Mouse (Mus musculus) heart, embryonic 14.5 days (tissue): ENCODE data around the gene Sox1. TPM values are rescaled to one million over a fixed set of nuclear protein-coding genes. Genes with fewer than 3 reads are reported as not detected.
A peak's percentile ranks its signal among the peaks of the same experiment; 100 is the strongest.

Experiments
- ATAC-seq: fragments of 200-750 bp; cut with Nextera tagmentation; 2 replicates; pipeline ENCODE4 v1.8.0; 2017; ENCODE audit warnings: low read depth, moderate TSS enrichment; ENCODE audit not compliant: insufficient number of reproducible peaks, insufficient read depth, low FRiP score
- H3K27ac ChIP-seq, 2 experiments: fragments of 200-500 bp in 1 of 2; fragments of 300-500 bp in 1 of 2; sonication (generic) in 1 of 2; replicated peaks in 1 of 2; 2 replicates each; pipeline ENCODE4 v1.5.1; 2012 to 2014; ENCODE audit warnings: low read depth in 2 of 2, low read length in 2 of 2, control low read depth in 1 of 2, mild to moderate bottlenecking in 1 of 2, mixed read lengths in 1 of 2; ENCODE audit not compliant: control insufficient read depth in 1 of 2, insufficient read depth in 1 of 2
- H3K27me3 ChIP-seq: fragments of 300-500 bp; sonication (generic); 2 replicates; pipeline ENCODE4 v1.6.1; 2014; ENCODE audit warnings: mild to moderate bottlenecking, low read length, control low read depth; ENCODE audit not compliant: control insufficient read depth, insufficient read depth
- H3K36me3 ChIP-seq: fragments of 300-500 bp; sonication (generic); 2 replicates; pipeline ENCODE4 v1.6.1; 2014; ENCODE audit warnings: mild to moderate bottlenecking, control low read depth, low read length, mixed read lengths; ENCODE audit not compliant: control insufficient read depth, insufficient read depth
- H3K4me1 ChIP-seq, 2 experiments: fragments of 200-500 bp in 1 of 2; fragments of 300-500 bp in 1 of 2; sonication (generic) in 1 of 2; 2 replicates each; pipeline ENCODE4 v1.6.1; 2012 to 2014; ENCODE audit warnings: low read length in 2 of 2, control low read depth in 1 of 2, mixed read lengths in 1 of 2; ENCODE audit not compliant: control insufficient read depth in 2 of 2, insufficient read depth in 2 of 2
- H3K4me2 ChIP-seq: fragments of 300-500 bp; sonication (generic); 2 replicates; pipeline ENCODE4 v1.6.1; 2014; ENCODE audit warnings: mild to moderate bottlenecking, low read length
- H3K4me3 ChIP-seq, 2 experiments: fragments of 200-500 bp in 1 of 2; fragments of 300-500 bp in 1 of 2; sonication (generic) in 1 of 2; 2 replicates each; pipeline ENCODE4 v1.5.1; 2012 to 2014; ENCODE audit warnings: low read length in 2 of 2, mild to moderate bottlenecking in 2 of 2, control low read depth in 1 of 2, low read depth in 1 of 2, moderate library complexity in 1 of 2; ENCODE audit not compliant: control insufficient read depth in 1 of 2, insufficient read depth in 1 of 2
- H3K9ac ChIP-seq: fragments of 300-500 bp; sonication (generic); 2 replicates; pipeline ENCODE4 v1.6.1; 2014; ENCODE audit warnings: mild to moderate bottlenecking, low read length
- H3K9me3 ChIP-seq: fragments of 300-500 bp; sonication (generic); 2 replicates; pipeline ENCODE4 v1.6.1; 2016; ENCODE audit warnings: low read length, control low read depth; ENCODE audit not compliant: control insufficient read depth
- WGBS: fragments of 180-500 bp; shearing (Covaris S2); extraction: QIAGEN DNeasy Blood & Tissue Kit; methylation state at CpG from one replicate; pipeline ENCODE4 v1.1.7; 2014; 5-methylcytosine and 5-hydroxymethylcytosine counted together
- polyA plus RNA-seq: library from polyadenylated mRNA; unstranded; fragments of >200 nt; fragmentation: Nextera tagmentation; extraction: Ambion mirVana; gene quantifications from 2 replicates; pipeline ENCODE4 v1.2.1, GENCODE M21; 2014

The Sox1 gene
- polyA plus RNA-seq, result not detected in 2 replicates

- H3K4me2 ChIP-seq, result peak within 1 kb of the TSS; percentile 75
- H3K4me3 ChIP-seq, result peak within 1 kb of the TSS; percentile 36 to 38
- peaks cover 4 to 23% of the 10 kb centered on the region in 2 experiments; a peak in 3 of 4 replicates for H3K4me1 ChIP-seq
- H3K36me3 ChIP-seq, result no peaks in the 10 kb centered on the region
- 1% methylated on average over 75 of the region's 89 CpGs for WGBS
- no peak within 1 kb of the TSS for H3K9ac ChIP-seq
- H3K27me3 ChIP-seq, result peaks cover 100% of the 10 kb centered on the region
- H3K27ac ChIP-seq, result no peak within 1 kb of the TSS
- ATAC-seq, result no peak
- H3K9me3 ChIP-seq, result no peaks in the 10 kb centered on the region
Observed at GRCm38 (mm10) chr8:12395071-12396031, at the start of gene Sox1. Gene Sox1, plus strand, starts transcription at chr8:12395295.

GRCm38 (mm10) chr8:12345881-12346280 is 49.2 kb upstream of the Sox1 start:
- H3K4me1 ChIP-seq, result no peaks in the 10 kb centered on the region
- H3K36me3 ChIP-seq, result no peaks in the 10 kb centered on the region
- no peak overlapping the region for H3K4me2 ChIP-seq
- 49% methylated on average over 4 of the region's 4 CpGs for WGBS
- no peaks in the 10 kb centered on the region; the same call in 1 of the 2 replicates for H3K27me3 ChIP-seq
- no peak for ATAC-seq
- H3K27ac ChIP-seq, result no peak overlapping the region
- no peak overlapping the region for H3K9ac ChIP-seq
- H3K9me3 ChIP-seq, result no peaks in the 10 kb centered on the region
- no peak overlapping the region for H3K4me3 ChIP-seq

- WGBS, result 78% methylated on average over 11 of the region's 11 CpGs
- H3K36me3 ChIP-seq, result no peaks in the 10 kb centered on the region
- H3K4me1 ChIP-seq, result no peaks in the 10 kb centered on the region
- H3K27me3 ChIP-seq, result no peaks in the 10 kb centered on the region; the same call in 1 of the 2 replicates
- H3K27ac ChIP-seq, result no peak overlapping the region
- no peak overlapping the region for H3K9ac ChIP-seq
- H3K9me3 ChIP-seq, result no peaks in the 10 kb centered on the region
- H3K4me2 ChIP-seq, result no peak overlapping the region
- ATAC-seq, result no peak
- H3K4me3 ChIP-seq, result no peak overlapping the region
Observed at GRCm38 (mm10) chr8:12346870-12347269, 48.2 kb upstream of the Sox1 start.

- H3K9me3 ChIP-seq, result peaks cover 4% of the 10 kb centered on the region; the same call in 1 of the 2 replicates
- H3K27me3 ChIP-seq, result no peaks in the 10 kb centered on the region
- H3K4me1 ChIP-seq, result no peaks in the 10 kb centered on the region
- H3K9ac ChIP-seq, result no peak overlapping the region
- H3K4me3 ChIP-seq, result no peak overlapping the region
- 81% methylated on average over 1 of the region's 1 CpGs for WGBS
- ATAC-seq, result no peak
- no peak overlapping the region for H3K4me2 ChIP-seq
- H3K27ac ChIP-seq, result no peak overlapping the region
- no peaks in the 10 kb centered on the region for H3K36me3 ChIP-seq
Observed at GRCm38 (mm10) chr8:12348306-12348705, 46.8 kb upstream of the Sox1 start.

GRCm38 (mm10) chr8:12349591-12349990 is 45.5 kb upstream of the Sox1 start:
- WGBS, result 29% methylated on average over 2 of the region's 2 CpGs
- H3K9ac ChIP-seq, result no peak overlapping the region
- H3K4me2 ChIP-seq, result no peak overlapping the region
- H3K36me3 ChIP-seq, result no peaks in the 10 kb centered on the region
- peaks cover 4% of the 10 kb centered on the region; the same call in 1 of the 2 replicates for H3K9me3 ChIP-seq
- no peaks in the 10 kb centered on the region for H3K4me1 ChIP-seq
- H3K27me3 ChIP-seq, result no peaks in the 10 kb centered on the region
- H3K4me3 ChIP-seq, result no peak overlapping the region
- ATAC-seq, result no peak
- no peak overlapping the region for H3K27ac ChIP-seq

GRCm38 (mm10) chr8:12351121-12351520 is 44.0 kb upstream of the Sox1 start:
- no peaks in the 10 kb centered on the region for H3K36me3 ChIP-seq
- H3K9me3 ChIP-seq, result peaks cover 4% of the 10 kb centered on the region; the same call in 1 of the 2 replicates
- no peak overlapping the region for H3K9ac ChIP-seq
- no peaks in the 10 kb centered on the region for H3K4me1 ChIP-seq
- no peak overlapping the region for H3K4me3 ChIP-seq
- H3K4me2 ChIP-seq, result no peak overlapping the region
- no peak overlapping the region for H3K27ac ChIP-seq
- no peak for ATAC-seq
- no peaks in the 10 kb centered on the region for H3K27me3 ChIP-seq

- Histone ChIP-seq H3K27me3 (no peaks in the 10 kb centered on the region; the same call in 1 of the 2 replicates), H3K9ac (no peak overlapping the region), H3K27ac (no peak overlapping the region), H3K36me3 (no peaks in the 10 kb centered on the region), H3K4me2 (no peak overlapping the region), H3K4me1 (no peaks in the 10 kb centered on the region), H3K4me3 (no peak overlapping the region), H3K9me3 (peaks cover 4% of the 10 kb centered on the region; the same call in 1 of the 2 replicates)
- peak; percentile 35; the same call in 1 of the 2 replicates for ATAC-seq
- WGBS, result 40% methylated on average over 10 of the region's 10 CpGs
Observed at GRCm38 (mm10) chr8:12354406-12355025, 40.6 kb upstream of the Sox1 start.
